Mouse (Mus musculus): ENCODE results near the gene Recql. TPM values are rescaled to one million over a fixed set of nuclear protein-coding genes. Genes with fewer than 3 reads are reported as not detected.

Gene Recql
- total and polyA plus RNA-seq, 3 experiments: 39.1 to 48.4 TPM; not detected in 1

GRCm38 (mm10) chr6:142378576-142379330 lies 8.1 kb downstream of the Recql start:
- no peak for DNase-seq (ENCODE audit: low read depth, low spot score)
- Histone ChIP-seq H3K4me1 (ENCODE audit: control insufficient read depth in 1 of 2, insufficient read depth in 2 of 2, low read length in 2 of 2) (peaks cover 2 to 5% of the 10 kb centered on the region in 2 experiments; a peak in 2 of 4 replicates), H3K36me3 (ENCODE audit: control insufficient read depth in 1 of 2, insufficient read depth in 2 of 2, low read length in 2 of 2) (peaks cover 9% of the 10 kb centered on the region in 2 experiments), H3K79me2 (ENCODE audit: control insufficient read depth, insufficient read depth, low read length, poor library complexity) (peaks cover 20% of the 10 kb centered on the region), H3K4me3 (ENCODE audit: control insufficient read depth in 1 of 2, insufficient read depth in 1 of 2, low read depth in 2 of 2, low read length in 2 of 2) (no peak overlapping the region), H3K27me3 (ENCODE audit: control insufficient read depth in 1 of 2, insufficient read depth in 2 of 2, low read length in 2 of 2) (no peaks in the 10 kb centered on the region), H3K27ac (ENCODE audit: control insufficient read depth, low read depth, low read length) (no peak overlapping the region), H3K9ac (ENCODE audit: control insufficient read depth, low read depth, low read length, poor library complexity, severe bottlenecking) (no peak overlapping the region), H3K9me3 (replicated peaks; ENCODE audit: insufficient read depth, low read length) (no peaks in the 10 kb centered on the region)
- TF ChIP-seq KAT2A (conservative IDR thresholded peaks at IDR 0.05; ENCODE audit: low read depth, low read length) (no peak), NRF1 (IDR thresholded peaks at IDR 0.05; ENCODE audit: insufficient read depth, low read depth, low read length, poor library complexity, severe bottlenecking) (no peak), USF1 (IDR thresholded peaks at IDR 0.05; ENCODE audit: low read depth, low read length) (no peak), ZMIZ1 (IDR thresholded peaks at IDR 0.05; ENCODE audit: low read depth, low read length) (no peak), POLR2AphosphoS5 (IDR thresholded peaks at IDR 0.05; ENCODE audit: borderline replicate concordance, low read depth, low read length) (no peak), GABPA (IDR thresholded peaks at IDR 0.05; ENCODE audit: low read depth, low read length) (no peak), MXI1 (IDR thresholded peaks at IDR 0.05; ENCODE audit: low read depth, low read length) (no peak), NELFE (IDR thresholded peaks at IDR 0.05; ENCODE audit: low read depth, low read length) (no peak)

GRCm38 (mm10) chr6:142377081-142377480 lies 9.8 kb downstream of the Recql start:
- Histone ChIP-seq H3K9me3 (replicated peaks; ENCODE audit: insufficient read depth, low read length) (no peaks in the 10 kb centered on the region), H3K27me3 (ENCODE audit: control insufficient read depth in 1 of 2, insufficient read depth in 2 of 2, low read length in 2 of 2) (no peaks in the 10 kb centered on the region), H3K27ac (ENCODE audit: control insufficient read depth, low read depth, low read length) (no peak overlapping the region), H3K79me2 (ENCODE audit: control insufficient read depth, insufficient read depth, low read length, poor library complexity) (peaks cover 10% of the 10 kb centered on the region; the same call in 1 of the 2 replicates), H3K36me3 (ENCODE audit: control insufficient read depth in 1 of 2, insufficient read depth in 2 of 2, low read length in 2 of 2) (peaks cover 6 to 9% of the 10 kb centered on the region in 2 experiments), H3K9ac (ENCODE audit: control insufficient read depth, low read depth, low read length, poor library complexity, severe bottlenecking) (no peak overlapping the region), H3K4me3 (ENCODE audit: control insufficient read depth in 1 of 2, insufficient read depth in 1 of 2, low read depth in 2 of 2, low read length in 2 of 2) (no peak overlapping the region), H3K4me1 (ENCODE audit: control insufficient read depth in 1 of 2, insufficient read depth in 2 of 2, low read length in 2 of 2) (peaks cover 2 to 5% of the 10 kb centered on the region in 2 experiments; a peak in 2 of 4 replicates)
- no peak for DNase-seq (ENCODE audit: low read depth, low spot score)
- TF ChIP-seq MAX (IDR thresholded peaks at IDR 0.05; ENCODE audit: low read length) (no peak), RAD21 (IDR thresholded peaks at IDR 0.05; ENCODE audit: low read depth, low read length) (no peak), POLR2AphosphoS5 (IDR thresholded peaks at IDR 0.05; ENCODE audit: borderline replicate concordance, low read depth, low read length) (no peak), ZNF384 (IDR thresholded peaks at IDR 0.05; ENCODE audit: low read depth, low read length) (no peak), ZC3H11A (IDR thresholded peaks at IDR 0.05; ENCODE audit: low read depth, low read length) (no peak), MEF2A (IDR thresholded peaks at IDR 0.05; ENCODE audit: extremely low read depth, insufficient replicate concordance, low read depth, low read length, poor library complexity, severe bottlenecking) (no peak), TAL1 (IDR thresholded peaks at IDR 0.05; ENCODE audit: low read length) (no peak), TBP (IDR thresholded peaks at IDR 0.05; ENCODE audit: low read depth, low read length) (no peak), NELFE (IDR thresholded peaks at IDR 0.05; ENCODE audit: low read depth, low read length) (no peak), ETS1 (IDR thresholded peaks at IDR 0.05; ENCODE audit: low read depth, low read length) (no peak)

Data from MEL (cell line).